Mouse (Mus musculus) liver, adult 2 months (tissue): ENCODE results near the gene Tpte.

Experiments
- CTCF ChIP-seq: fragments of 200-500 bp; IDR thresholded peaks from 2 replicates; pipeline ENCODE4 v1.5.1; 2011; ENCODE audit warnings: low read depth, low read length, control low read depth
- POLR2A ChIP-seq: fragments of 200-500 bp; IDR thresholded peaks from 2 replicates; pipeline ENCODE4 v1.6.1; 2011; ENCODE audit warnings: low read length, control low read depth; ENCODE audit not compliant: insufficient read depth; ENCODE audit errors: extremely low read depth

- TF ChIP-seq CTCF = no peak
- no peak for TF ChIP-seq POLR2A
Measured at GRCm38 (mm10) chr8:22380934-22381333, 97.7 kb downstream of the Tpte start.
